Mouse (Mus musculus) heart, embryonic 15.5 days (tissue): ENCODE data around the gene Auts2. TPM values are rescaled to one million over a fixed set of nuclear protein-coding genes. Genes with fewer than 3 reads are reported as not detected.

Experiments
- ATAC-seq: fragments of 200-750 bp; cut with Nextera tagmentation; replicated peaks from 2 replicates; pipeline ENCODE4 v1.8.0; 2017; ENCODE audit warnings: low read depth, moderate TSS enrichment; ENCODE audit not compliant: insufficient number of reproducible peaks, insufficient read depth, low FRiP score
- H3K27ac ChIP-seq: fragments of 300-500 bp; sonication (generic); 2 replicates; pipeline ENCODE4 v1.5.1; 2015; ENCODE audit warnings: mild to moderate bottlenecking, inconsistent platforms
- H3K27me3 ChIP-seq: fragments of 300-500 bp; sonication (generic); 2 replicates; pipeline ENCODE4 v1.6.1; 2015; ENCODE audit warnings: inconsistent platforms
- H3K36me3 ChIP-seq: fragments of 300-500 bp; sonication (generic); 2 replicates; pipeline ENCODE4 v1.6.1; 2015; ENCODE audit warnings: mild to moderate bottlenecking, inconsistent platforms
- H3K4me1 ChIP-seq: fragments of 300-500 bp; sonication (generic); replicated peaks from 2 replicates; pipeline ENCODE4 v1.6.1; 2015; ENCODE audit warnings: inconsistent platforms
- H3K4me2 ChIP-seq: fragments of 300-500 bp; sonication (generic); 2 replicates; pipeline ENCODE4 v1.6.1; 2015; ENCODE audit warnings: inconsistent platforms, mild to moderate bottlenecking, moderate library complexity
- H3K4me3 ChIP-seq: fragments of 300-500 bp; sonication (generic); 2 replicates; pipeline ENCODE4 v1.5.1; 2015; ENCODE audit warnings: mild to moderate bottlenecking, inconsistent platforms
- H3K9ac ChIP-seq: fragments of 300-500 bp; sonication (generic); 2 replicates; pipeline ENCODE4 v1.6.1; 2015; ENCODE audit warnings: mild to moderate bottlenecking, inconsistent platforms
- H3K9me3 ChIP-seq: fragments of 300-500 bp; sonication (generic); replicated peaks from 2 replicates; pipeline ENCODE4 v1.6.1; 2016; ENCODE audit warnings: inconsistent platforms
- WGBS: fragments of 180-500 bp; shearing (Covaris S2); methylation state at CpG from one replicate; pipeline ENCODE4 v1.1.7; 2015; ENCODE audit warnings: mixed read lengths; 5-methylcytosine and 5-hydroxymethylcytosine counted together
- polyA plus RNA-seq: library from polyadenylated mRNA; unstranded; fragments of >200 nt; fragmentation: Nextera tagmentation; extraction: Ambion mirVana; gene quantifications from 2 replicates; pipeline ENCODE4 v1.2.1, GENCODE M21; 2015

Auts2 gene
- polyA plus RNA-seq, 1 experiment from 2014 or later = 12.9 TPM

DNA sequence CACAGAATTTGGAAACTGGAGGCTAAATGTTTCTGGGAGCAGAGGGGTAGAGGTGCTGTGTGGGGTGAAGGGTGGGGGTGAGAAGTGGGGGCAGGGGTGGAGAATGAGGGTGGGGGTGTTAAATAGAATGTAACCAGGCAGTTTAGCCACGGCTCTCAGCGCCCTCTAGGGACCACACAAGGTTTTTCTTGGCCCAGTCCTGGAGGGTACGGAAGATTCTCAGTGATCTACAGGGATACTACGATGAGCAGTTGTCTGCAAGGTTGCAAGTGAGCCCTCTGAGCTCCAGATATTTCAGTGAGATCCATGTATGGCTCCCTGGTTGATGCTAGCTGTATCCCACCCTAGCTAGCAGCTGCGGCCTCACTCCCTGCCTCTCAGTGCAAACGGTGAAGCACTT, 1113.6 kb downstream of the Auts2 start:
- Histone ChIP-seq H3K4me1 (no peaks in the 10 kb centered on the region), H3K27me3 (peaks cover 8% of the 10 kb centered on the region), H3K4me3 (no peak overlapping the region), H3K4me2 (no peak overlapping the region), H3K9ac (no peak overlapping the region), H3K27ac (no peak overlapping the region), H3K9me3 (no peaks in the 10 kb centered on the region), H3K36me3 (no peaks in the 10 kb centered on the region)
- 47% methylated on average over 6 of the region's 6 CpGs for WGBS
- no peak for ATAC-seq

DNA sequence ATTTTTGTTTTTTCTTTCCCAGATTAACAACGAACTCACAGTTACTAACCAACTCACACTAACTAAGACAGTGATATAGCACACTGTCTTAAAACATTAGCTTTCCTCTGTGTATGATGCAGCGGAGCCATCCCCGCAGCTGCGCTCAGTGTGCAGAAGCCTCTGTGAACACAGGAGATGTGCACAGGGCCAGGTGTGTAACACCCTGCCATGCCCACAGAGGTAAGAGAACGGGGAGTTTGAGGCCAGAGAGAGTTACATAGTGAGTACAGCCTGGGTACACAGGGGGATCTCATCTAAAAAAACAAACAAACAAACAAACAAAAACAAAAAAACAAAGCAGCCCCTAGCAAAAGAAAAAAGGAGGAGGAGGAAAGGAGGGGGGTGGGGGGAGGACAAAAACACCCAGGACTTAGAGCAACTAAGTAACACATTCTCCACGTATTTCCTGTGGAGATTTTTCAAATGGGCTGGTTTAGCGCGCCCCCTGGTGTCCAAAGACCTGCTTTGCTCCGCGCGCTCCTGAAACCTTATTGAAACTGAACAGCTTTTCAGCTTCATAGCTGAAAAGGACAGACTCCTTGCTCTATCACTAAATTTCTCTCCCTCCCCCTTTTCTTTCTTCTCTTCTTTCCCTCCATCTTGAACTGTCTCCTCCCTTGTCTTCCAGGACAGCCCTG, 1115.3 kb downstream of the Auts2 start:
- no peak overlapping the region for H3K9ac ChIP-seq
- ATAC-seq = no peak
- no peak overlapping the region for H3K27ac ChIP-seq
- H3K9me3 ChIP-seq = no peaks in the 10 kb centered on the region
- 34% methylated on average over 11 of the region's 11 CpGs for WGBS
- H3K36me3 ChIP-seq = no peaks in the 10 kb centered on the region
- no peak overlapping the region for H3K4me3 ChIP-seq
- H3K27me3 ChIP-seq = peaks cover 8% of the 10 kb centered on the region; the same call in 1 of the 2 replicates
- no peak overlapping the region for H3K4me2 ChIP-seq
- H3K4me1 ChIP-seq = no peaks in the 10 kb centered on the region

DNA sequence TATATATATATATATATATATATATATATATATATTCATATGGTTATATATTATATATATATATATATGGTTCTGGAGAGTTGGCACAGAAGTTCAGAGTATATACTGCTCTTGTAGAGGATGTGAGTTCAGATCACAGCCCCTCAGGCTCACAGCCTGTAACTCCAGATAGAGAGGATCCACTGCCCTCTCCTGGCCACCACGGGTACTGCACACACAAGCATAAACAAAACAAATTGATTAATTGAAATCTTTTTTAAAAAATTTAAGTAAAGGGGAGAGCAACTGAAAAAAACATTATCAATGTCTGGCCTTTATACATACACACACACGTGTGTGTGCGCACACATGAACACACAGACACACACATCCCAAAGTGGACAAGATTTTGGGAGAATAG, 1120.4 kb downstream of the Auts2 start:
- no peak overlapping the region for H3K27ac ChIP-seq
- H3K36me3 ChIP-seq = no peaks in the 10 kb centered on the region
- no peak overlapping the region for H3K9ac ChIP-seq
- no peak overlapping the region for H3K4me2 ChIP-seq
- ATAC-seq = no peak
- no peak overlapping the region for H3K4me3 ChIP-seq
- no peaks in the 10 kb centered on the region for H3K9me3 ChIP-seq
- 77% methylated on average over 3 of the region's 3 CpGs for WGBS
- H3K27me3 ChIP-seq = no peaks in the 10 kb centered on the region
- no peaks in the 10 kb centered on the region for H3K4me1 ChIP-seq

DNA sequence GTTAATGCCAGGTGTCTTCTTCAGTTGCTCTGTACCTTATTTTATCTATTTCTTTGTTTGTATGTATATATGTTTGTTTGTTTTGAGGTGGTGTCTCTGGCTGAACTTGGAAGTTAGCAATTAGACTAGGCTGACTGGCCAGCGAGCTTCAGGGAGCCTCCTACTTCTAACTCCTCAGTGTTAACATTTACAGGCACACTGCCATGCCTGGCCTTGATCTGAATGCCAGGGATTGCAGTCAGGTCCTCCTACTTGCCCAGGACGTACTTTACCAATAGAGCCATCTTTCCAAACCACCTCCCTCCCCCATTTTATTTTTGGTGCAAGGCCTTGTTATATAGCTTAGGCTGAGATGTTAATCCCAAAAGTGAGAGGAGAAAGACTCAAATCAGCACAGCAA, 1122.7 kb downstream of the Auts2 start:
- Histone ChIP-seq H3K4me2 (no peak overlapping the region), H3K9me3 (no peaks in the 10 kb centered on the region), H3K27ac (no peak overlapping the region), H3K9ac (no peak overlapping the region), H3K27me3 (no peaks in the 10 kb centered on the region), H3K4me1 (no peaks in the 10 kb centered on the region), H3K36me3 (no peaks in the 10 kb centered on the region), H3K4me3 (no peak overlapping the region)
- ATAC-seq = no peak
- WGBS = 58% methylated on average over 2 of the region's 2 CpGs

DNA sequence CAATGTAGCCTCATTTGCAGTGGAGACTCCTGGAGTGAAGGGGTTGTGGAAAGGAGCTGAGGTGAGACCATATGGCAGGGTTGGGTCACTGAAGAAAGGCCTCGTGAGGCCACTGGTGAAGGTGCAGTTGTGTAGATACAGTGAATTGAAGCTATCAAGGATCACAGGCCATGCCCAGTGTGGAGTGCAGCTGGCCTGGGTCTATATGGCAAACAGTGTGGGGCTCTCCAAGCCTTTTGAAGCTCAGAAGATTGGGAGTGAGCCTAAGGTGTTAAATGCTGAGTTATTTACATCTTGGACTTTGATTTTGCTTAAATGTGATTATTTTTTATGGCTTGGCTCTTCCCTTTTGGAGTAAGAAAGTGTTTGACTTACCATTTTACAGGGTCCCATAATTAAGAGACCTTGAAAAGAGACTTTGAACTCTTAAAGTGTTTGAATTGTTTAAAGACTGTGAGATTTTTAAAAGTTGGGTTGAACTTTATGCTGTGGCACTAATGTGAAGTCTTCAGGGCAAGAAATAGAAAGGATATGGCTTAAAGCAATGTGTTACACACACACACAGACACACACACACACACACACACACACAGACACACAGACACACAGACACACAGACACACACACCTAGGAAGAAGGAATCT, 1127.1 kb downstream of the Auts2 start:
- Histone ChIP-seq H3K9ac (no peak overlapping the region), H3K4me2 (no peak overlapping the region), H3K4me3 (no peak overlapping the region), H3K9me3 (no peaks in the 10 kb centered on the region), H3K27ac (no peak overlapping the region), H3K36me3 (no peaks in the 10 kb centered on the region), H3K27me3 (no peaks in the 10 kb centered on the region), H3K4me1 (no peaks in the 10 kb centered on the region)
- ATAC-seq = no peak
- 58% methylated on average over 1 of the region's 1 CpGs for WGBS

DNA sequence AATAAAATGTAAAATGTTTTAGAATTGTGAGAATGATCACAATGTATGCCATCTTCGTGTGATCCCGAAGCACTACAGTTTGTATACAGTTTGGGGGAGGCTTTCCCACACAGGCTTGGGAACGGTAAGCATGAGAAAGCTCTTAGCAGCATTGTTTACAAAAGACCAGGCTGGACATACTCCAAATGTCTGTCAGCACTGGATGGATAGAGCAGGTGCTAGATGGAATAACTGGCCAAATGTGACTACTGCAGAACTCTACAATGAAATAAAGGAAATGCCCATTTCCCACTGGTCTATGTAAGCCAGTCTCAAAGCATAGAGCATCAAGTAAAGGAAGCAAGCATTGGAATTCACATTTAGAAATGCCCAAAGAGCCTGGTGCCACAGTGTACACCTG, 1144.9 kb downstream of the Auts2 start:
- Histone ChIP-seq H3K27ac (no peak overlapping the region), H3K9me3 (no peaks in the 10 kb centered on the region), H3K4me1 (no peaks in the 10 kb centered on the region), H3K9ac (no peak overlapping the region), H3K4me3 (no peak overlapping the region), H3K4me2 (no peak overlapping the region), H3K36me3 (no peaks in the 10 kb centered on the region), H3K27me3 (no peaks in the 10 kb centered on the region)
- no peak for ATAC-seq
- WGBS = 51% methylated on average over 3 of the region's 3 CpGs

DNA sequence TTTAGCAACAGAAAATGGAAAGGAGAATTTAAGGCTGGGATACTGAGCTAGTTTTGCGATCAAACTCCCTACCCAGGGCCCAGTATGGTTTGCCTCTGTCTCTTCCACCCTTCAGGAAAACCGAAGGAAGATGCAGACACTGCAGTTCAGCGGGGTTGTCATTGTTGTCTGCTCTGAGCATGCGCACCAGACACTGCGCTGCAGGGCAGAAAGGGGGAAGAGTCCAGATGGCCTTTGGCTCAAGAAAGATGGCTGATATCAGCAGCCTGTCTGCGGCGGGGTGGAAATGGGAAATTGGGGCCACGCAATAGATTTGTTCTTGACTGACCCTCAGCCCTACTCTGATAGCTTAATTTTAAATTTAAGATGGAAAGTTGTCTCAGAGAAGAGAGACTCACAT, 1147.4 kb downstream of the Auts2 start:
- 74% methylated on average over 8 of the region's 8 CpGs for WGBS
- Histone ChIP-seq H3K4me2 (no peak overlapping the region), H3K4me1 (no peaks in the 10 kb centered on the region), H3K9ac (no peak overlapping the region), H3K36me3 (no peaks in the 10 kb centered on the region), H3K27me3 (no peaks in the 10 kb centered on the region), H3K4me3 (no peak overlapping the region), H3K27ac (no peak overlapping the region), H3K9me3 (no peaks in the 10 kb centered on the region)
- ATAC-seq = no peak
